Mouse (Mus musculus): ENCODE data around the gene Mthfd1l. TPM values are rescaled to one million over a fixed set of nuclear protein-coding genes. Genes with fewer than 3 reads are reported as not detected.
A peak's percentile ranks its signal among the peaks of the same experiment; 100 is the strongest.

Mthfd1l gene
- polyA plus RNA-seq, 1 experiment from 2014 or later = 5.2 TPM

GRCm38 (mm10) chr10:4027466-4027865, 54.5 kb downstream of the Mthfd1l start:
- no peak for ATAC-seq
- H3K4me2 ChIP-seq = no peak overlapping the region
- H3K27me3 ChIP-seq = no peaks in the 10 kb centered on the region
- no peak overlapping the region for H3K27ac ChIP-seq
- H3K9ac ChIP-seq = no peak overlapping the region
- 0 out of 2 replicates have a peak, but pooled peaks cover 6% of the 10 kb centered on the region for H3K36me3 ChIP-seq (ENCODE audit: poor library complexity, severe bottlenecking)
- H3K4me3 ChIP-seq = no peak overlapping the region
- WGBS = 88% methylated on average over 4 of the region's 4 CpGs
- H3K9me3 ChIP-seq (replicated peaks) = no peaks in the 10 kb centered on the region
- H3K4me1 ChIP-seq = no peaks in the 10 kb centered on the region

- Histone ChIP-seq H3K27ac (no peak overlapping the region), H3K9ac (no peak overlapping the region), H3K36me3 (ENCODE audit: poor library complexity, severe bottlenecking) (0 out of 2 replicates have a peak, but pooled peaks cover 6% of the 10 kb centered on the region), H3K4me3 (no peak overlapping the region), H3K27me3 (no peaks in the 10 kb centered on the region), H3K4me1 (no peaks in the 10 kb centered on the region), H3K9me3 (replicated peaks) (no peaks in the 10 kb centered on the region), H3K4me2 (no peak overlapping the region)
- ATAC-seq = no peak
- 91% methylated on average over 15 of the region's 15 CpGs for WGBS
Observed at GRCm38 (mm10) chr10:4028851-4029442, 56.0 kb downstream of the Mthfd1l start.

- Histone ChIP-seq H3K4me3 (no peak overlapping the region), H3K27me3 (no peaks in the 10 kb centered on the region), H3K9ac (no peak overlapping the region), H3K4me1 (no peaks in the 10 kb centered on the region), H3K9me3 (replicated peaks) (no peaks in the 10 kb centered on the region), H3K4me2 (no peak overlapping the region), H3K27ac (no peak overlapping the region), H3K36me3 (ENCODE audit: poor library complexity, severe bottlenecking) (0 out of 2 replicates have a peak, but pooled peaks cover 6% of the 10 kb centered on the region)
- no peak for ATAC-seq
- 85% methylated on average over 8 of the region's 9 CpGs for WGBS
Observed at GRCm38 (mm10) chr10:4033761-4034160, 60.8 kb downstream of the Mthfd1l start.

GRCm38 (mm10) chr10:4036476-4036875, 63.6 kb downstream of the Mthfd1l start:
- no peak overlapping the region for H3K4me2 ChIP-seq
- no peaks in the 10 kb centered on the region for H3K9me3 ChIP-seq (replicated peaks)
- no peaks in the 10 kb centered on the region for H3K27me3 ChIP-seq
- 91% methylated on average over 7 of the region's 7 CpGs for WGBS
- ATAC-seq = no peak
- no peak overlapping the region for H3K9ac ChIP-seq
- no peaks in the 10 kb centered on the region for H3K36me3 ChIP-seq (ENCODE audit: poor library complexity, severe bottlenecking)
- no peaks in the 10 kb centered on the region for H3K4me1 ChIP-seq
- no peak overlapping the region for H3K27ac ChIP-seq
- H3K4me3 ChIP-seq = no peak overlapping the region

GRCm38 (mm10) chr10:4037066-4037465, 64.1 kb downstream of the Mthfd1l start:
- Histone ChIP-seq H3K4me2 (no peak overlapping the region), H3K27ac (no peak overlapping the region), H3K9ac (no peak overlapping the region), H3K4me1 (no peaks in the 10 kb centered on the region), H3K27me3 (no peaks in the 10 kb centered on the region), H3K9me3 (replicated peaks) (no peaks in the 10 kb centered on the region), H3K4me3 (no peak overlapping the region), H3K36me3 (ENCODE audit: poor library complexity, severe bottlenecking) (no peaks in the 10 kb centered on the region)
- WGBS = 83% methylated on average over 3 of the region's 3 CpGs
- ATAC-seq = no peak

- H3K4me2 ChIP-seq = no peak overlapping the region
- H3K4me3 ChIP-seq = no peak overlapping the region
- no peaks in the 10 kb centered on the region for H3K27me3 ChIP-seq
- ATAC-seq = no peak
- H3K36me3 ChIP-seq (ENCODE audit: poor library complexity, severe bottlenecking) = no peaks in the 10 kb centered on the region
- no peaks in the 10 kb centered on the region for H3K4me1 ChIP-seq
- H3K9ac ChIP-seq = no peak overlapping the region
- no peak overlapping the region for H3K27ac ChIP-seq
- no peaks in the 10 kb centered on the region for H3K9me3 ChIP-seq (replicated peaks)
- WGBS = 96% methylated on average over 11 of the region's 11 CpGs
Observed at GRCm38 (mm10) chr10:4038576-4038975, 65.7 kb downstream of the Mthfd1l start.

GRCm38 (mm10) chr10:4041691-4042090, 68.8 kb downstream of the Mthfd1l start:
- ATAC-seq = 0 out of 2 replicates have a peak, but pooled peaks have one; percentile 50
- H3K36me3 ChIP-seq (ENCODE audit: poor library complexity, severe bottlenecking) = no peaks in the 10 kb centered on the region

GRCm38 (mm10) chr10:4044421-4044820, 71.5 kb downstream of the Mthfd1l start:
- no peak overlapping the region for H3K27ac ChIP-seq
- H3K9me3 ChIP-seq (replicated peaks) = no peaks in the 10 kb centered on the region
- no peaks in the 10 kb centered on the region for H3K4me1 ChIP-seq
- WGBS = 79% methylated on average over 7 of the region's 7 CpGs
- no peaks in the 10 kb centered on the region for H3K27me3 ChIP-seq
- no peak overlapping the region for H3K4me2 ChIP-seq
- no peak overlapping the region for H3K9ac ChIP-seq
- H3K36me3 ChIP-seq (ENCODE audit: poor library complexity, severe bottlenecking) = no peaks in the 10 kb centered on the region
- ATAC-seq = no peak
- no peak overlapping the region for H3K4me3 ChIP-seq

More at GRCm38 (mm10) chr10:4041691-4042090, 68.8 kb downstream of the Mthfd1l start:
- Histone ChIP-seq H3K9me3 (replicated peaks) (no peaks in the 10 kb centered on the region), H3K4me2 (no peak overlapping the region), H3K27ac (no peak overlapping the region), H3K9ac (no peak overlapping the region), H3K27me3 (no peaks in the 10 kb centered on the region), H3K4me3 (no peak overlapping the region), H3K4me1 (no peaks in the 10 kb centered on the region)
- 80% methylated on average over 9 of the region's 9 CpGs for WGBS

GRCm38 (mm10) chr10:4046496-4046895, 73.6 kb downstream of the Mthfd1l start:
- no peak overlapping the region for H3K4me2 ChIP-seq
- H3K27me3 ChIP-seq = no peaks in the 10 kb centered on the region
- no peaks in the 10 kb centered on the region for H3K4me1 ChIP-seq
- no peaks in the 10 kb centered on the region for H3K9me3 ChIP-seq (replicated peaks)
- WGBS = 85% methylated on average over 3 of the region's 4 CpGs
- H3K36me3 ChIP-seq (ENCODE audit: poor library complexity, severe bottlenecking) = no peaks in the 10 kb centered on the region
- ATAC-seq = no peak
- no peak overlapping the region for H3K27ac ChIP-seq
- no peak overlapping the region for H3K9ac ChIP-seq
- no peak overlapping the region for H3K4me3 ChIP-seq

GRCm38 (mm10) chr10:4047666-4048065, 74.7 kb downstream of the Mthfd1l start:
- WGBS = 83% methylated on average over 6 of the region's 6 CpGs
- no peak overlapping the region for H3K4me2 ChIP-seq
- ATAC-seq = no peak

GRCm38 (mm10) chr10:4050236-4050635, 77.3 kb downstream of the Mthfd1l start:
- H3K27me3 ChIP-seq = no peaks in the 10 kb centered on the region
- H3K9ac ChIP-seq = no peak overlapping the region
- 89% methylated on average over 4 of the region's 4 CpGs for WGBS
- no peaks in the 10 kb centered on the region for H3K9me3 ChIP-seq (replicated peaks)
- no peak overlapping the region for H3K4me3 ChIP-seq
- H3K27ac ChIP-seq = no peak overlapping the region
- H3K4me1 ChIP-seq = no peaks in the 10 kb centered on the region
- no peaks in the 10 kb centered on the region for H3K36me3 ChIP-seq (ENCODE audit: poor library complexity, severe bottlenecking)
- no peak for ATAC-seq
- no peak overlapping the region for H3K4me2 ChIP-seq

More at GRCm38 (mm10) chr10:4047666-4048065, 74.7 kb downstream of the Mthfd1l start:
- Histone ChIP-seq H3K36me3 (ENCODE audit: poor library complexity, severe bottlenecking) (no peaks in the 10 kb centered on the region), H3K9me3 (replicated peaks) (no peaks in the 10 kb centered on the region), H3K4me3 (no peak overlapping the region), H3K27me3 (no peaks in the 10 kb centered on the region), H3K27ac (no peak overlapping the region), H3K9ac (no peak overlapping the region), H3K4me1 (no peaks in the 10 kb centered on the region)

- no peaks in the 10 kb centered on the region for H3K9me3 ChIP-seq (replicated peaks)
- H3K27me3 ChIP-seq = no peaks in the 10 kb centered on the region
- no peak overlapping the region for H3K4me3 ChIP-seq
- H3K9ac ChIP-seq = no peak overlapping the region
- no peak for ATAC-seq
- H3K4me1 ChIP-seq = no peaks in the 10 kb centered on the region
- no peak overlapping the region for H3K27ac ChIP-seq
- WGBS = 83% methylated on average over 4 of the region's 4 CpGs
- no peaks in the 10 kb centered on the region for H3K36me3 ChIP-seq (ENCODE audit: poor library complexity, severe bottlenecking)
- no peak overlapping the region for H3K4me2 ChIP-seq
Observed at GRCm38 (mm10) chr10:4052711-4053110, 79.8 kb downstream of the Mthfd1l start.

Data from forebrain, embryonic 13.5 days (tissue).